Mouse (Mus musculus) T-helper 1 cell (primary cell): ENCODE measurements around the gene Ly6g5b.

Source experiments
- in situ Hi-C: fragments of 300-600 bp; cut with MboI, MseI; formaldehyde crosslinking; loops from one replicate; pipeline ENCODE4 v1.15.1; 2025; ENCODE audit warnings: high pct_unique_total_duplicates

Ly6g5b gene

GRCm38 (mm10) chr17:35106522-35106921 lies 8.7 kb downstream of the Ly6g5b start:
- in situ Hi-C loops, result loop anchor here (25.0 kb wide), 1 partner anchor 469 kb away; the partner anchor contains the start of genes Atf6b, Fkbpl, Ppt2 and Prrt1

GRCm38 (mm10) chr17:35105740-35106389 lies 9.4 kb downstream of the Ly6g5b start:
- in situ Hi-C loops, result loop anchor here (25.0 kb wide), 1 partner anchor 469 kb away; the partner anchor contains the start of genes Atf6b, Fkbpl, Ppt2 and Prrt1

- in situ Hi-C loops, result loop anchor here (25.0 kb wide), 1 partner anchor 467 kb away; the partner anchor contains the start of genes Atf6b, Fkbpl, Ppt2 and Prrt1
These were observed 10.5 kb downstream of the Ly6g5b start for GRCm38 (mm10) chr17:35104754-35105153.

- in situ Hi-C loops, result loop anchor here (25.0 kb wide), 1 partner anchor 467 kb away; the partner anchor contains the start of genes Atf6b, Fkbpl, Ppt2 and Prrt1
These were observed 11.1 kb downstream of the Ly6g5b start for GRCm38 (mm10) chr17:35104079-35104478.

- in situ Hi-C loops, result loop anchor here (25.0 kb wide), 1 partner anchor 466 kb away; the partner anchor contains the start of genes Atf6b, Fkbpl, Ppt2 and Prrt1
These were observed 12.0 kb downstream of the Ly6g5b start for GRCm38 (mm10) chr17:35103221-35103690.

- in situ Hi-C loops, result loop anchor here (25.0 kb wide), 1 partner anchor 465 kb away; the partner anchor contains the start of genes Atf6b, Fkbpl, Ppt2 and Prrt1
These were observed 12.9 kb downstream of the Ly6g5b start for GRCm38 (mm10) chr17:35102299-35102698.

GRCm38 (mm10) chr17:35101161-35101560 lies 14.1 kb downstream of the Ly6g5b start:
- in situ Hi-C loops, result loop anchor here (25.0 kb wide), 1 partner anchor 464 kb away; the partner anchor contains the start of genes Atf6b, Fkbpl, Ppt2 and Prrt1

- in situ Hi-C loops, result loop anchor here (25.0 kb wide), 1 partner anchor 463 kb away; the partner anchor contains the start of genes Atf6b, Fkbpl, Ppt2 and Prrt1
These were observed 14.9 kb downstream of the Ly6g5b start for GRCm38 (mm10) chr17:35100196-35100765.

GRCm38 (mm10) chr17:35097164-35097655 lies 18.0 kb downstream of the Ly6g5b start:
- in situ Hi-C loops, result no loop called here

- in situ Hi-C loops, result no loop called here
These were observed 18.6 kb downstream of the Ly6g5b start for GRCm38 (mm10) chr17:35096597-35096996.

- in situ Hi-C loops, result no loop called here
These were observed 20.5 kb downstream of the Ly6g5b start for GRCm38 (mm10) chr17:35094475-35095365.

GRCm38 (mm10) chr17:35092403-35093198 lies 22.6 kb downstream of the Ly6g5b start:
- in situ Hi-C loops, result no loop called here

- in situ Hi-C loops, result no loop called here
These were observed 24.9 kb downstream of the Ly6g5b start for GRCm38 (mm10) chr17:35090166-35090932.

- in situ Hi-C loops, result no loop called here
These were observed 26.2 kb downstream of the Ly6g5b start, which contains the start of gene Abhd16a for GRCm38 (mm10) chr17:35088825-35089644. Gene Abhd16a, plus strand, starts transcription at chr17:35089263.

- in situ Hi-C loops, result no loop called here
These were observed 27.1 kb downstream of the Ly6g5b start for GRCm38 (mm10) chr17:35088151-35088550.

- in situ Hi-C loops, result no loop called here
These were observed 29.9 kb downstream of the Ly6g5b start, which contains the start of gene Ly6g6f for GRCm38 (mm10) chr17:35085208-35085865. Gene Ly6g6f, minus strand, starts transcription at chr17:35085610.

GRCm38 (mm10) chr17:35083929-35084497 lies 31.2 kb downstream of the Ly6g5b start:
- in situ Hi-C loops, result no loop called here
